Mouse (Mus musculus) small intestine, adult 2 months (tissue): ENCODE data around the gene Swsap1.

Experiments
- CTCF ChIP-seq: fragments of 200-500 bp; IDR thresholded peaks from 2 replicates; pipeline ENCODE4 v1.5.1; 2012; ENCODE audit warnings: low read depth, mild to moderate bottlenecking, control low read depth, inconsistent platforms, low read length, moderate library complexity, mixed read lengths; ENCODE audit not compliant: insufficient replicate concordance, insufficient read length; ENCODE audit errors: extremely low read depth
- POLR2A ChIP-seq: fragments of 200-500 bp; IDR thresholded peaks from 2 replicates; pipeline ENCODE4 v1.6.1; 2012; ENCODE audit warnings: low read depth, mild to moderate bottlenecking, control low read depth, inconsistent platforms, low read length, moderate library complexity

- TF ChIP-seq CTCF (no peak), POLR2A (no peak)
Observed at GRCm38 (mm10) chr9:21936692-21937570, 18.6 kb upstream of the Swsap1 start, which contains the start of gene Plppr2.
